Mouse (Mus musculus) liver, postnatal 0 days (tissue): ENCODE measurements at regions not wholly inside any gene's neighbourhood (a gene's known extent, or its start where the extent isn't known, plus 50 kb on each side); places are given as distances from the start of the nearest gene placed in this dataset.

Experiments used
- CTCF ChIP-seq: sonication (generic); IDR thresholded peaks from 2 replicates; pipeline ENCODE4 v1.5.1; 2016; ENCODE audit warnings: antibody characterized with exemption, low read depth
- EP300 ChIP-seq: IDR thresholded peaks from 2 replicates; pipeline ENCODE4 v1.6.1; 2016; ENCODE audit warnings: antibody characterized with exemption, low read depth, mild to moderate bottlenecking

GRCm38 (mm10) chr9:43473601-43474302 is 163.1 kb downstream of the Trim29 start:
- TF ChIP-seq CTCF (no peak), EP300 (no peak)
